Mouse (Mus musculus) gastrocnemius, adult 8-10 months (tissue): Measurements from ENCODE around the gene Ppm1l. TPM values are rescaled to one million over a fixed set of nuclear protein-coding genes. Genes with fewer than 3 reads are reported as not detected.
A peak's percentile ranks its signal among the peaks of the same experiment; 100 is the strongest.

ENCODE experiments used
- DNase-seq, 2 experiments: peaks; one replicate each; pipeline ENCODE4 v3.0.0; 2022; ENCODE audit warnings: low spot score in 2 of 2
- total RNA-seq, 4 experiments: library from RNA; stranded (reverse); gene quantifications; 2 replicates each; pipeline ENCODE4 v1.2.4; 2022

Ppm1l gene
- total RNA-seq, 4 experiments from 2014 or later = 102 to 132 (median 111) TPM

DNA sequence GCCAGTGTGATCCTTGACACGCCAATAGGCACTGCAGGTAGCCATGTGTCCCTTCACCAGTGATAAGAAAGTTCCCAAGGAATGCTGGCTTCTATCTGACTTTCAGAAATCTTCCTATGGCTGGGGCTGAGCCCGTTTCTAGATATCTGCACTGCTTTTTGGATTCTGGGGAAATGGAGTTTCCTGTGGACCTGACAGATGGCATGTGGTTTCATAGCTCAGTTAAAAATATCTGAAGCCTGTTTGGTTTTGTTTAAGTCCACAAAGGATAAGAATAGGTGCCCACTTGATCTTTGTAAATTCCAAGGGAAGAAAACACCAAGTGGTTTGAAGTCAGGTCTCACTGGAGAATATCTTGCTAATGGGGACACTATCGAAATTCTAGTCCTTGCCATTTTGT lies 173.0 kb downstream of the Ppm1l start:
- no peak for DNase-seq

DNA sequence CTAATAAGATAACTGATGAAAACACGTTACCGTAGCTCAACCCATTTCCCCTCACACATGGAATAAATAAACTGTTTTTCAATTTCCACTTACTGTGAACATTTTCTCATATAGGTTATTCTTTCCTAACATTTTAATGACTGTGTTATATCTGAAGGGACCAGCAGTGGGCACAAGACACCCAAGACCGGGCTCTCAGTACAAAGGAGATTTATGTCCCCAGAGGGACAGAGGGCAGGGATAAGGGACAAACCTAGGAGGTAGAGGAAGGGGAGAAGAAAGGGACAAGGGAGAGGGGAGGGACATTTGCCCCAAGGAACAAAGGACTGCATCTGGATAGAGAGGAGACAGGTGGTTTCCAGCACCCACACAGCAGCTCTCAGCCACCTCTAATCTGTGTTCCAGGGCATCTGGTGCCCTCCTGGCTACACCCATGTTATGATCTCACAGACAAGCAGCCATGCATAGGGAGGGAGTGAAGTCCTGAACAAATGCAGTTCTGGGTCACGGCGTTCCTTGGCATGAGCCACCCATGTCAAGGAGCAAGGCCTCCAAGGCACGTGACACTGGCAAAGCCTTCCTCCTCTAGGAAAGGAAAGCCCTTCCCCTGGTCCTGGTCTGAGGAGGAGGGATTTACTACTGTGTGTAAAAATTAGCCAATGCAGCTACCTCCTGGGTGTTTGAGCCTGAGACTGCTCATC lies 174.5 kb downstream of the Ppm1l start:
- peak in 1 of 2 experiments; percentile 17 for DNase-seq

DNA sequence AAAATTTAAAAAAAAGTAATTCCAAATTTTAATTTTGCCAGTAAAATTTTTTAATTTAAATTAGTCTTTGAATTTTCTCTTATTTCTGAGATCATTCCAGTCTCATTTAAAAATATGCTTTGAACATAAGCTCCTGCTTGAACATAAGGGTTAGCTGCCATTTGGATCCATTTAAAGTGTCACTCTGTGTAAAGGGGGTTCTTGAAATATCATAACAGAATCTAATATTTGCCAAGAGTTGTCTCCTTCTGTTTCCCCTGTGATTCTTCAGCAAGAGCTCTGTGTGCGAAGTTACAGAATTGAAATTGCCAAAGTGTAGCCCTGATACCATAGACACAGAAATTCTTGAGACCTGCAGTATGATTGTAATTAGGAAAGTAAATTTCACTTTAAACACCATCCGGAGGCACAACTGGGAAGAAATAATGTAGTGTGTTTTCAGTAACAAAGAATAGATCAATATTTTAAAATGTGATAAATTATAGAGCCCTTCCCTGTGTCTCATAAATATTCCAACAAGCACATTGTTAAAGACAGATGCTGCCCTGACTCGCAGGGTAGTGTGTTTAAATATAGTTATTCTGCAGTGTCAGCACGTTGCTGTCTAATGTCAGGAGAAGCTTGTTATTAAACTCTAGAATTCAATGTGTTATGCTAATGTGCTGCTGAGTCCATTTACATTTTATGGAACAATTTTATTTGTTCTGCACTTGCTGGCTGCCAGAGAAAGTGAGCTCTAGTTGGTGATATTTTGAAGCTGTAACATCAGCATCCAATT lies 177.8 kb downstream of the Ppm1l start:
- DNase-seq = no peak

DNA sequence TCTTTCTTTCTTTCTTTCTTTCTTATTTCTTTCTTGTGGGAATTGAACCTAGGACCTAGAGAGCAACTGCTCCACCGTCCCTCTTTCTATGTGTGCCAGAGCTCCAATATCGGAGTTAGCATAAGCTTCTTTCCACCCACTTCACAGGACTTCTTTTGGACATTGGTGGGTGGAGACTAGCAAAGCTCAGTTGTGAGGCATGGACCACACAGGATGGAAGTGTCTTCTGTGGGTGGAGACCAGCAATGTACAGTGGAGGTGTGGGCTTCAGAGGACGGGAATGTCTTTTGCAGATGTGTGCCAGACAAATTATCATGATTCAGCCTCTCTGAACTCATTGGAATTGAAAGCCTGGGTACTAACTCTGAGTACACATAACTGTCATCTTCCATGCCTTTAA lies 180.5 kb downstream of the Ppm1l start:
- no peak for DNase-seq

DNA sequence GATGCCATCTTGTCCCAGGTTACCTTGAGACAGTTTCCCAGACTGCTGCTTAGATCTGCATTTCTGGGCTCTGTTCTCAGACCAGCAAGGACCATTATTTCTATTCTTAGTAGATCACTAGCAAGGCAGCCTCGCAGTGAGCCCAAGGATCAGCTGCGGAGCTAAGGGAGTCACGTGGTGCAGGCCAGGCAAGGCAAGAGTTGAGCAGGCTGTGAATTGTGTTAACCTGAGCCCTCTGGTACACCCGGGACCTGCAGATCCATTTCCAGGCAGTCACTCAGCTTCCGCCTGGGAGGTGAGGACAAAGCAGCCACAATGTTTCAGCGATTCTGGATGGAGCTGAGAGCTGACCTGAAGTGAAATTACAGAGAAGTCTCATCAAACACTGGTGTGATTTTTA lies 185.3 kb downstream of the Ppm1l start:
- peak in 1 of 2 experiments; percentile 24 for DNase-seq

DNA sequence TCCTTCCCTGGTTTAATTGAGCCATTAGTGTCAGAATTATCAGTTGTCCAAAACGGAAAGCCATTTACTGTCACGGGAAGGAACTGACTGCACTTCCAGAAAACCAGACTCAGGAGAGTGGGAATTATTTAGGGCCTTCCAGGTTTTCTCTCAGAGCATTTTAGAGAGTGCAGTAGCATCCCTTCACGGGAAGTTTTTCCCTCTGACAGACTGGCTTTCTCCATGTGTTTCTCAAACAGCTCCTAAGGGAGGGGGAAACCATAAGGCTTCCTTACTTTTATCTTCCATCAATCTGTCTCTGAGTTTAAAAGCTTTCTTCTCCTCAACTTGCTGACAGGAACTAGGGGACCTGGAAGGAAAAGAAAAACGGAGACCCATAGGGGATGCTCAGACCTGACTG lies 185.9 kb downstream of the Ppm1l start:
- no peak for DNase-seq

DNA sequence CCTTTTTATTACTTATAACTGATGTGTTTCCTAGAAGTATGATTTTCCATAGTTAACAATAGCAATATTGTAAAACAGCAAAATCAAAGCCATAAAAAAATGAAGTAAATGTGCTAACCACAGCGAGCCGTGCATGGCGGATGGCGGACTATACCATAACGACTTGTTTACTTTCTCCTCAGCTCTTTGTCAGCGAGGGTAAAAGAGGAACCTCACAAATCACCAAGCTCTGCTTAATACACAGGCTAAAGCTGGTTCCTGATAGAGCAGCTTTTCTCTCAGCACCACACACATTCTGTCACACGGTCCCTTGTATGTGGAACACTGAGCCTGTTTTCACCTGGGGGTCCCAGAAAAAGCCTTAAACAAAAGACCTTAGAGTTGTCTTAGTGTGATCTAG lies 188.4 kb downstream of the Ppm1l start:
- DNase-seq = no peak

DNA sequence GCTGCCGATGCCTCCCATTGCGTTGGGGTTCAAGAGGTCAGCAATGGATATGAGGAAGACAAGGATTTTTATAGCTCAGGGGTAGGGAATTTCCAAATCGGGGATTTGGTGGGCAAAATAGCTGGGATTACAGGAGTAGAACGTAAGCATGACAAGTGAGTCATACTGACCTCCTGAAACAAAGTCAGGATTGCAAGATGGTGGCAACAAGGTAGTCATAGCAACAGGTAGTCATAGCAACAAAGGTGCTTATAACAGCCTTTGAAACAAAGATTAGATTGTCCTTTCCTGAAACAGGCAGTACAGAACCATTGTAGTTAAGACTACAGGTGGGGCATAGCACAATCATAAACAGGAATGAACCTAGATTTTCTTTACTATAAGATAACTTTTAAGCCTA lies 189.7 kb downstream of the Ppm1l start:
- no peak for DNase-seq

DNA sequence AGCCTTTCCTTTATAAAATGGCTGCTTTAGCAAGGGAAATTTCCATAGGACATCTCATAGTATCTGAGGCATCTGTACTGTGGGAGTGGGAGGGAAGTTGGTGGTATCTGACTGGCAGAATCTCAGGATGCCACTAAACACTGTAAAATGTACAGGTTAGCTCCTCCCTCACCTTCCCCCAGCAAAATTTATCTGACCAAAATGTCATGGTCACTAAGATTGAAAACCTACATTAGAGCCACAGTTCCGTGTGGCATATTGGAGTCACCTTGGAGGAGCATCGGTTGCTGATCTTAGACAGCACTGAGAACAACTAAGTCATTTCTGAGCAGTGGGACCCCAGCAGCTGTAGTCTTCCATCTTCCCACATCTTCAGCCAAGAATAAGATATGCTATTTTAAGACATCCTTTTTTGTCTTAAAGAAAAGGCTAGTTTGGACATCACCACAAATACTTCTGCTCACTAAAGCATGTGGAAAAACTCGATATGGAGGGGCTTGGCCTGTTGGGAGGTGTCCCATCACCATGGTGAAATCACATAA lies 192.8 kb downstream of the Ppm1l start:
- no peak for DNase-seq

DNA sequence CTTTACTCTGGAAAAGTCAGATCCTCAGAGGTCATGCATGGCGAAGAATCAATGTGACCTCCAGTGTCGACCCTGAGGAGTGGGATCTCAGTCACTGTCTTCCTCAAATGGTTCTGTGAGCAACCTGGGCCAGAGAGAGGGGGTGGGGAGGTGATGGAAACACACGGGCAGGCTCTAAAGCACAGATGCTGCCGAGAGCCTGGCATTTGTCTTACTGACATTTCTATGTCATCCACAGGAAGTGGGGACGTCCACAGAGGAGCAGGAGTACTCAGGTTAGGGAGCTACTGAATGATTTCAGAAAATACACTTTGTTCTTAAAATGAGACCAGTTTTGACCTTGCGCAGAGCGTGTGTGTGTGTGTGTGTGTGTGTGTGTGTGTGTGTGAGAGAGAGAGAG lies 195.2 kb downstream of the Ppm1l start:
- DNase-seq = no peak

DNA sequence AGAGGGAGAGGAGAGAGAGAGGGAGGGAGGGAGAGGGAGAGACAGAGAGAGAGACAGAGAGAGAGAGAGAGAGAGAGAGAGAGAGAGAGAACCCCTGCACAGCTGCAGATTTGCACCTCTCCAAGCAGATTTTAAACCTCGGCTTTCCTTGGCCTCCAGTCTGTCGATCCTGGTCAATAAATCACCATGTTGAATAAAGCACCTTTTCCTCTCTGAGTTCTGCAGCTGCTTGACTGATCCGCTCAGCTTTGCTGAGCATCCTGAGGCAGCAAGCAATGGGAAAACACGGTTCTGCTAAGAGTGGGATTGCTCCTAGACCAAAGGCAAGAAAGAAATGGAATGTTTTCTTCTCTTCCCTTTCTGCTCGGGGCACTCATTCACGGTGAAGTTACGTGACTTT lies 195.7 kb downstream of the Ppm1l start:
- DNase-seq = no peak

DNA sequence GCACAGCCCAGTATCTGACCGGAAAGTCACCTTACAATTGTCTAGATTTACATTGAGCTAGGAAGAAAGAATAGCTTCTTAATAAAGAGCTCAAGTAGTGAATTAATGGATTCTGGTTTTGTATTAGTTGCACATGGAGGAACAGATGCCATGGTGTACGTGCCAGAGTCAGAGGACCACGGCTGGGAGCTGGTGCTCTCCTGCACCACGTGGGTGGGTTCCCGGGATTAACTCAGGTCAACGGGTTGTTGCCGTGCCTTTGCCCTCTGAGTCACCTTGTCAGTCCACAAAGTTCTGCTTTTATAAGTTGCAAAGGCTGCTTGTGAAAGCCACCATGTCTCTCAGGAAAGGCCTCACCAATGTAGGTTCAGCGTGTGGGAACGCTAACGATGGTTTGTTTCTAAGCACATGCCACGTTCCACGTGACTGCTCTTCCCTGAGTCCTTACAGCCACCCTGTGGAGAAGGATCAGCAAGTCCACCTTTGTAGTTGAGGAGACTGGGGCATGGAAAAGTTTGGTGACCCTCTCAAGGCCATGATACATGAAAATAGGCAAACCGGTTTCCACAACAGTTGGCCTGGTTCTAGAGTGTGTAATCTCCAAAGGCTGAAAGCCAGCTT lies 199.2 kb downstream of the Ppm1l start:
- DNase-seq = no peak

DNA sequence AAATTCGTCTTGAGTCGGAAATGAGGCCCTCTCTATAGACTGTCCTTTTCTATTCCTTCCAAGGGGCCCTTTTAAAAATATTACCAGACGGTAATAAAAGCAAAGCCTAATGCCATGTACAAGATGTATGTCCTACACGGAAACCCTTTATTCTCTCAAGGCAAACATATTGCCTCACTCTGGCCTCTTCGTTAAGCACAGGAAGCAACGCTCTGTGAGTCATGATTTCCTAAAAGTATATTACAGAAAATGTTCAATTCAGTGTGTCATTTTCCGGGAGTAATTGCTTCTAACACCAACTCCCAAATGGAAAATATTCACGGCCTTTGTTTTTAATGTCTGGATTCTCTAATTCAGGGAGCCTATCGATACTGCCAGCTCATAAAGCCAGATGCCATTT lies 202.5 kb downstream of the Ppm1l start:
- no peak for DNase-seq

DNA sequence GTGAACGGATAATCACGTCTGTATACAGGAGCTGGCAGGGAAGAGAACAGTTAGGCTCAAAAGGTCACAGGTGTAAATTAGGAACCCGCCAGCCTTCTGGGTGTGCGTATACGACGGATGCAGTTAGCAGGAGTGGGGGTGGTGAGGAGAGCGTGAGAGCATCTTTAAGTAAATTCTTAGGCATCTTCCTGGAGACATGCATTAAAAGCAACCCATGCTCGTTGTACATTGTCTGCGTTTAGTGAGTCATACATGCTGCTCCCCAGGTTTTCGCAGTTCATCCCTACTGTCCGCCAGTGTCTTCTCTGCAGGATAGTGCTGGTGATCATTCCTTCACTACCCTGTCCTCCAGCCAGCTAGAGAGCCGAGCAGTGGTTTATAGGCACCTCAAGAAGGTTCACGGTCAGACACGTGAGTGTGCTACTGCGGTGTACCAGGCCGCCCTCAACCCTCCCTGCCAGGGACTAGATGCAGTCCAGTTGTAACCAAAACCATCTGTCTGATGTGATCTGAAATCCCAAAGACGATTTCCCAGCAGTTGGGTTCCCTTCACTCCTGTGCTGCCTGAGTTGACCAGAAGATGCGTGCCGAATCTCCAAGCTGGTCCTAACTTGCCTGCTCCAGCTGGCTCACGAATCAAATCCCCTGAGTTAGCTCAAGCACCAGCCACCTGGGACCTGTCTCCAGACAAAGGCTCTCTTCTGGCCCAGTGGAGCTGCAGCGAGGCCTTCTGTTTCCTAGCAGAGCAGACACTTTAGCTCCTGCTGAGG lies 203.3 kb downstream of the Ppm1l start:
- no peak for DNase-seq

DNA sequence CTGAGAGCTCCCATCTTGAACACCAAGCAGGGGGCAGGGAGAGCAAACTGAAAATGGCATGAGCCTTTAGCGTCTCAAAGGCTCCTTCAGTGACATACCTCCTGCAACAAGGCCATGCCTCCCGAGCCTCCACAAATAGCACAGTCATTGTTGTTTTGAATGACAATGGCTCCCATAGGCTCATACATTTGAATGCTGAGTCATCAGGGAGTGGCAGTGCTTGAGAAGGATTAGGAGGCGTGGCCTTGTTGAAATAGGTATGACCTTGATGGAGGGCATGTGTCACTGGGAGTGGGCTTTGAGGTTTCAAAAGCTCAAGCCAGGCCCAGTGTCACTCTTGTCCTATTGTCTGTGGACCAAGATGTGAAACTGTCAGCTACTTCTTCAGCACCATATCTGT lies 205.6 kb downstream of the Ppm1l start:
- no peak for DNase-seq

DNA sequence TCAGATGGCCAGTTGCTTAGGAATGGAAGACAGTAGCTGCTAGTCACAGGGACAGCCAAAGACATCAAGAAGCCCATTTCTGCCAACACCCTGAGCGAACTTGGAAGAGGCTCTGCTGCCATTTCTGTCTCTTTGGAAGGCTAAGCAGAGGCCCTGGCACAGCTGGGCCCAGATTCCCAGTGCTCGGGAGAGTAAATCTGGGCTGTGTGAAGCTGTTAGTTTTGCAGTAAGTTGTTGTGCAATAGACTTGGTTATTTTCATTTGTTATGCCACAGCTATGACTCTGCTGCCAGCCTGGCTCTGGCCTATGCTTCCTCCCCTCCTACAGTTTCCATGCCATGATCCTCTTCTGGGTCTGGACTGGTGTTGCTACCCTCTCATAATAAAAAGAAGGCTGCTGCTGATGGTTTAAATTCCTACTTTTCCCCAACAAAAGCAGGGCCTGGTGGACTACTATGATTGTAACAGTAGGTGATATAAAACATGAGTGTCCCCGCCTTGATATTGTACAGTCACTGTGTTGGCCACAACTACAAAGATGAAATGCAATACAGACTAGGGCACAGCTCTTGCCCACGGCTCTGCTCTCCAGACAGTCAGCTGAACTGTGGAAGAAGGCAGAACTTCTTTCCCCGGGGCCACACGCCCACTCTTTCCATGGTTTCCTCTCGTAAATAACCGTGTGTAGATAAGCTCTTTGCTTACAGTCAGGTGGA lies 207.9 kb downstream of the Ppm1l start:
- peak; percentile 65 to 76 for DNase-seq

DNA sequence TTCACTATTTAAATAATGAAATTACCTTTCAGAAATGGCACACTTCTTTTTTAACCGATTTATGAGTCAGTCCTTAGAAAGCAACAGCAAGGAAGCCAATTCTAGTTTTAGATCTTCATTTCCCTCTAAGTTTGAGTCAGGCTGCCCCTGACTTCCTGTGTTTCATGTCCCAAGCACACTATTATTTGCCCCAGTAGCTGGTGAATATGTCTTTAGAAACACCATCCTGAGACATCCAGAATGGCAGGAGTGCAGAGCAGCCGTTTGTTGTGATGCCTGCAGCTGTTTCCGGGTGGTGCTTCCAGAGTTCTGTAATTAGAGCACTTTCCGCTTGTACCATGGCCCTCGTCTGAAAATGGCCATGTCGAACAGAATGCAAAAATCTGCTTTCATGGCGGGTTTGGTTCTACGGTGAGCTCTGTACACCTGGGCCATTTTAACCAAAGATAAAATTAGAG lies 208.4 kb downstream of the Ppm1l start:
- no peak for DNase-seq

DNA sequence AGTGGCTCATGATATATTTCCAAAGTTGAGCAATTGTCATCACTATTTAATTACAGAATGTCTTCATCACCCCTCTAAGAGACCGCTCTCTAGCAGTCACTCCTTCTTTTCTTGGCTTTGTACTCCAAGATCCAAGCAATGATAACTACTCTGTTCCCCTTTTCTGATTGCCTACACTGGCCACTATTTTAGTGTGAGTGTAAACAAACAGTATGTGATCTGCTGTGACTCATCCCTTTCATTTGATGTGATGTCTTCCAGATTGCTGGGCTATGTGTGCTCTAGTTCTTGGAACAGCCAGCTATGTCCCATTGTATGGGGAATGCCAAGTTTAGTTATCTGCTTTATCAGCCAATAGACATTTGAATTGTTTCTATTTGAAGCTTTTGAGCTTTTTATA lies 210.7 kb downstream of the Ppm1l start:
- no peak for DNase-seq

DNA sequence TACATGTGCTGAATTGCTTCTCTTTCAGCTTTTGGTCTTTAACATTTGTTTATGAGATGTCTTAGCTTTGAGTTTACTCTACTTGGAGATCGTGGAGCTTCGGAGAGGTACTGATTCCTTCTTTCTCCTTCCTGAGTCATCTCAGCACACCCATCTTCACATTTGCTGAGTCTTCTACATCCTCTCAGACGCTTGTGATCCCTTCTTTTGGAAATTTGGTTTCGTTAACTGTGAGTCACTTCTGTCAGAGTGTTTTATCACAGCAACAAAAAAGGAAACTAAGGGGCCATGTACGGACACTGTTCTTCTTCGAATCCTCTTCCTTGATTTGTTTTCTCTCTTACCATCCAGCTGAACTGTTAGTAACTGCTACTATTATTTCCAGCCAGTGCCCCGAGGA lies 212.9 kb downstream of the Ppm1l start:
- no peak for DNase-seq

DNA sequence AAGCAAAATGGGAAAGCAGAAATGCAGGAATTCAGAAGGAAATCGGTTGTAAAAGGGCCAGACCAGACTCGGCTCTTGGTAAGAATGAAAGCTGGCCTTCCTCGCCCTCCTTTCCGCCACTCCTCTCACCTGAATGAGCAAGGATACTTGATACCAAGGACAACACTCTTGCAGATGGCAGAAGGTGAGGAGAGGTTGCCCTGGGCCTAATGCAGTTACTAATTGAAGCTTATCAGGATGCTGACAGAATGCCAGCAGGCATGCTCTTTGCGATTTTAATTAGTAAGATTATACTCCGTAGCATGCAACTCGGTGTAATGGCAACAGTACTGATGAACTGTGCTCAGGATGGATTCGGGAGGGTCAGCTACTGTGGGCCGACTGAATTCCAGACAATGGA lies 214.8 kb downstream of the Ppm1l start:
- no peak for DNase-seq

DNA sequence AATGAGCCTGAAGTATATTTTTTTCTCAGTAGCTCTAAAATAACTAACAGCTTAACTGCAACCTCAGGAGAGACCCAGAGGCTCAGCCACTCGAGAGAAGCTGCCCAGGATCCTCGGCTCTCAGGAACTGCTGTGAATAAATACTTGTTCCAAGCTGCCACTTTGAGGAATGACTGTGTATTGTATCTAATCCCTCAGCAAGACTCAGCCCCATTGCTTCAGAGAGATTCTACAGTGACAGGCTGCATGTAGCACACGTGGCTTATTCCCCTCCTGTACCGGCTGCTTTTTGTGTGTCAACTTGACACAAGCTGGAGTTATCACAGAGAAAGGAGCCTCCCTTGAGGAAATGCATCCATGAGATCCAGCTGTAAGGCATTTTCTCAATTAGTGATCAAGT lies 216.0 kb downstream of the Ppm1l start:
- DNase-seq = no peak
